Mouse (Mus musculus) myocyte (in vitro differentiated cells): ENCODE measurements at regions not wholly inside any gene's neighbourhood (a gene's known extent, or its start where the extent isn't known, plus 50 kb on each side); places are given as distances from the start of the nearest gene placed in this dataset.

Experiments used
- CEBPB ChIP-seq: IDR thresholded peaks from 2 replicates; pipeline ENCODE4 v1.6.1; 2011; ENCODE audit warnings: mild to moderate bottlenecking, moderate library complexity; ENCODE audit not compliant: poor library complexity, insufficient read depth, severe bottlenecking
- E2F4 ChIP-seq: IDR thresholded peaks from one replicate; pipeline ENCODE4 v1.6.1; 2011; ENCODE audit warnings: mild to moderate bottlenecking, control low read depth, moderate library complexity; ENCODE audit not compliant: insufficient read depth
- MAX ChIP-seq: IDR thresholded peaks from one replicate; pipeline ENCODE4 v1.6.1; 2011; ENCODE audit warnings: low read depth, mild to moderate bottlenecking, control low read depth
- MYOD1 ChIP-seq, 3 experiments: IDR thresholded peaks; one replicate each; pipeline ENCODE4 v1.6.1; 2011; ENCODE audit warnings: control low read depth in 2 of 3, low read depth in 2 of 3, mild to moderate bottlenecking in 2 of 3, moderate library complexity in 1 of 3; ENCODE audit not compliant: insufficient read length in 2 of 3, control insufficient read depth in 1 of 3
- POLR2A ChIP-seq: IDR thresholded peaks from one replicate; pipeline ENCODE4 v1.6.1; 2011; ENCODE audit warnings: low read depth, mild to moderate bottlenecking, control low read depth, moderate library complexity; ENCODE audit not compliant: insufficient read length
- POLR2AphosphoS2 ChIP-seq: IDR thresholded peaks from one replicate; pipeline ENCODE4 v1.6.1; 2011; ENCODE audit warnings: low read depth, control low read depth; ENCODE audit not compliant: insufficient read length
- SRF ChIP-seq: IDR thresholded peaks from one replicate; pipeline ENCODE4 v1.6.1; 2011; ENCODE audit warnings: low read depth; ENCODE audit not compliant: control insufficient read depth, insufficient read length
- USF1 ChIP-seq: IDR thresholded peaks from one replicate; pipeline ENCODE4 v1.6.1; 2011; ENCODE audit warnings: low read depth, mild to moderate bottlenecking, control low read depth, moderate library complexity

DNA sequence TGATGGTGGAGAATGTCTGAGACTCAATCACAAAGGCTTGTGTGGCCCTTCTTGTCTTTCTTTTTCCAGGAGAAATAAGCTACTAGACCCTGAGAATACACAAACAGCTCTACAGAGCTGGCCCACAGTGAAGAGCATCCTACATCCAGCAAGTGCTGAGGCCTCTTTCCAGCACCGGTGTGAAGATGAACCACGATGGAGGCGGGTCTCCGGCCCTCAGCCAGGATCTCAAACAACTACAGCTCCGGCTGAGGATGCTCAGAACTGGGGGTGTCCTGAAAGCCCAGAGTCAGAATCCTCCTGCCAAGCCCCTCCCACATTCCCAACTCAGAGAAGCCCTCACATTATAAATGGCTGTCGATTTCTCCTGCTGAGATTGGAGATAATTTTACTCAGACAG lies 407.9 kb downstream of the Lrig3 start:
- TF ChIP-seq POLR2A (no peak), E2F4 (no peak), POLR2AphosphoS2 (no peak), CEBPB (no peak), MAX (no peak), MYOD1 (IDR thresholded peaks at IDR 0.05; ENCODE audit: control insufficient read depth in 1 of 3, insufficient read length in 2 of 3, low read depth in 2 of 3) (no peak), USF1 (no peak), SRF (no peak)
